Mouse (Mus musculus): ENCODE data around the gene Cox20.

Cox20 gene

GRCm38 (mm10) chr1:178357776-178358710 is 39.1 kb downstream of the Cox20 start:
- DNase-seq = no peak

- DNase-seq = no peak
These were observed 41.3 kb downstream of the Cox20 start for GRCm38 (mm10) chr1:178360264-178360663.

- no peak for DNase-seq
These were observed 41.8 kb downstream of the Cox20 start for GRCm38 (mm10) chr1:178360702-178361101.

- DNase-seq = no peak
These were observed 46.2 kb downstream of the Cox20 start for GRCm38 (mm10) chr1:178365171-178365570.

GRCm38 (mm10) chr1:178368121-178368520 is 49.2 kb downstream of the Cox20 start:
- no peak for DNase-seq

GRCm38 (mm10) chr1:178368548-178369271 is 49.8 kb downstream of the Cox20 start:
- DNase-seq = peak; percentile 93 to 95

- peak; percentile 49 to 64 for DNase-seq
These were observed 50.3 kb downstream of the Cox20 start for GRCm38 (mm10) chr1:178369272-178369651.
